Mouse (Mus musculus) lung, adult 2 months (tissue): ENCODE measurements around the gene Setx.

Source experiments
- CTCF ChIP-seq: fragments of 200-500 bp; IDR thresholded peaks from 2 replicates; pipeline ENCODE4 v1.5.1; 2011; ENCODE audit warnings: mild to moderate bottlenecking, low read length, control low read depth; ENCODE audit not compliant: insufficient read depth
- POLR2A ChIP-seq: fragments of 200-500 bp; IDR thresholded peaks from 2 replicates; pipeline ENCODE4 v1.6.1; 2011; ENCODE audit warnings: low read depth, mild to moderate bottlenecking, control low read depth, low read length, borderline replicate concordance; ENCODE audit errors: extremely low read depth

- TF ChIP-seq CTCF (no peak), POLR2A (no peak)
Measured at GRCm38 (mm10) chr2:29181111-29181510, 57.1 kb downstream of the Setx start.
